Mouse (Mus musculus) layer of hippocampus, postnatal 36 days (tissue): ENCODE data around the gene Gm11563. TPM values are rescaled to one million over a fixed set of nuclear protein-coding genes. Genes with fewer than 3 reads are reported as not detected.

Experiments used
- total RNA-seq, 2 experiments: library from RNA; stranded (reverse); gene quantifications; 2 replicates each; pipeline ENCODE4 v1.2.3; 2021

Gm11563 gene
- total RNA-seq, 2 experiments from 2014 or later: not detected

Other genes with a start within 250 kb of the Gm11563 start
- under 1 TPM; 0.61 to 0.97 TPM for gene Krt12, start 236.7 kb downstream of the Gm11563 start, total RNA-seq
- gene Krt20, start 220.8 kb downstream of the Gm11563 start, total RNA-seq: not detected
- gene Krt23, start 165.8 kb downstream of the Gm11563 start, total RNA-seq: not detected
- gene Krt39, start 137.6 kb downstream of the Gm11563 start, total RNA-seq: not detected
- not detected for gene Krt40, start 115.8 kb downstream of the Gm11563 start, total RNA-seq
- gene Krtap3-3, start 108.1 kb downstream of the Gm11563 start, total RNA-seq: not detected
- not detected for gene Krtap3-2, start 102.1 kb downstream of the Gm11563 start, total RNA-seq
- gene Gm11939, start 99.5 kb downstream of the Gm11563 start, total RNA-seq: not detected
- not detected for gene Krtap3-1, start 92.3 kb downstream of the Gm11563 start, total RNA-seq
- gene Krtap1-5, start 77.9 kb downstream of the Gm11563 start, total RNA-seq: not detected
- not detected for gene Krtap1-4, start 75.3 kb downstream of the Gm11563 start, total RNA-seq
- gene Krtap1-3, start 67.6 kb downstream of the Gm11563 start, total RNA-seq: not detected
- not detected for gene Krtap9-3, start 60.9 kb downstream of the Gm11563 start, total RNA-seq
- not detected for gene Gm11938, start 55.7 kb downstream of the Gm11563 start, total RNA-seq
- not detected for gene Gm11937, start 48.8 kb downstream of the Gm11563 start, total RNA-seq
- gene Krtap2-4, start 44.1 kb downstream of the Gm11563 start, total RNA-seq: not detected
- not detected for gene Gm11562, start 38.5 kb downstream of the Gm11563 start, total RNA-seq
- gene Krtap4-1, start 30.7 kb downstream of the Gm11563 start, total RNA-seq: not detected
- gene Krtap4-2, start 23.9 kb downstream of the Gm11563 start, total RNA-seq: not detected
- gene Krtap4-7, start 14.9 kb downstream of the Gm11563 start, total RNA-seq: not detected
- gene Gm11555, start 8.7 kb downstream of the Gm11563 start, total RNA-seq: not detected
- gene Krtap4-6, start 7.0 kb upstream of the Gm11563 start, total RNA-seq: not detected
- not detected for gene Gm14190, start 31.8 kb upstream of the Gm11563 start, total RNA-seq
- not detected for gene Gm14180, start 75.3 kb upstream of the Gm11563 start, total RNA-seq
- gene Gm11595, start 114.0 kb upstream of the Gm11563 start, total RNA-seq: not detected
- gene Krtap4-8, start 121.7 kb upstream of the Gm11563 start, total RNA-seq: not detected
- not detected for gene Krtap4-9, start 126.2 kb upstream of the Gm11563 start, total RNA-seq
- not detected for gene Gm11596, start 134.5 kb upstream of the Gm11563 start, total RNA-seq
- not detected for gene Gm11569, start 140.0 kb upstream of the Gm11563 start, total RNA-seq
- not detected for gene Gm11554, start 145.5 kb upstream of the Gm11563 start, total RNA-seq
- not detected for gene Krtap4-13, start 150.9 kb upstream of the Gm11563 start, total RNA-seq
- gene Gm11564, start 156.7 kb upstream of the Gm11563 start, total RNA-seq: not detected
- gene 2300003K06Rik, start 179.1 kb upstream of the Gm11563 start, total RNA-seq: not detected
- not detected for gene Krtap4-16, start 192.6 kb upstream of the Gm11563 start, total RNA-seq
- gene Gm11568, start 199.0 kb upstream of the Gm11563 start, total RNA-seq: not detected
- gene Gm11559, start 205.5 kb upstream of the Gm11563 start, total RNA-seq: not detected
- not detected for gene Krtap9-1, start 214.4 kb upstream of the Gm11563 start, total RNA-seq
- gene Gm11567, start 220.2 kb upstream of the Gm11563 start, total RNA-seq: not detected
- gene Krtap31-1, start 249.0 kb upstream of the Gm11563 start, total RNA-seq: not detected